In genomic region chr11:65461044-65461443, GRCm38 (mm10) we compare ENCODE assay signal across 19 mouse cellular contexts.
DNase-seq lines count a peak whose midpoint lies in the region; ATAC-seq and TF ChIP-seq lines count a peak whose summit lies in the region.
"Had no signal": no experiment of that assay in that cellular context is flagged by ENCODE, and none has a peak within 500 bp of the region (broad histone marks: within the 10 kb centered on the region; RNA-seq: fewer than 3 reads in every experiment).

No protein-coding gene starts in this region.

- H3K36me3 ChIP-seq in heart, embryonic 14.5 days (ENCODE audit: control insufficient read depth, insufficient read depth, low read length): no peaks in the 10 kb centered on the region
- H3K36me3 ChIP-seq in lung, embryonic 14.5 days (ENCODE audit: insufficient read depth): no peaks in the 10 kb centered on the region
- H3K36me3 ChIP-seq in stomach, embryonic 16.5 days (ENCODE audit: control insufficient read depth, insufficient read depth, low read length): no peaks in the 10 kb centered on the region
- H3K36me3 ChIP-seq: kidney, embryonic 15.5 days; limb, embryonic 12.5 days; liver, embryonic 13.5 days had no signal

- 41% methylated on average over 4 of the region's 4 CpGs for WGBS in heart, embryonic 14.5 days
- 27% methylated on average over 4 of the region's 4 CpGs for WGBS in lung, embryonic 14.5 days
- 35% methylated on average over 4 of the region's 4 CpGs for WGBS in stomach, embryonic 16.5 days

- H3K9ac ChIP-seq in heart, embryonic 14.5 days (ENCODE audit: low read length): no peak overlapping the region
- H3K9ac ChIP-seq in lung, embryonic 14.5 days: no peak overlapping the region
- H3K9ac ChIP-seq in stomach, embryonic 16.5 days (ENCODE audit: low read length): no peak overlapping the region
- H3K9ac ChIP-seq: forebrain, embryonic 13.5 days; kidney, embryonic 15.5 days; limb, embryonic 12.5 days; liver, embryonic 13.5 days had no signal

- H3K4me1 ChIP-seq in heart, embryonic 14.5 days (ENCODE audit: control insufficient read depth in 2 of 2, insufficient read depth in 2 of 2, low read length in 2 of 2): peaks cover 6 to 12% of the 10 kb centered on the region in 2 experiments; a peak in 3 of 4 replicates
- 0 out of 2 replicates have a peak, but pooled peaks cover 4% of the 10 kb centered on the region for H3K4me1 ChIP-seq in lung, embryonic 14.5 days (ENCODE audit: insufficient read depth)
- peaks cover 3% of the 10 kb centered on the region; the same call in 1 of the 2 replicates for H3K4me1 ChIP-seq in stomach, embryonic 16.5 days (ENCODE audit: control insufficient read depth, insufficient read depth, low read length)
- H3K4me1 ChIP-seq: forebrain, embryonic 13.5 days; limb, embryonic 12.5 days; liver, embryonic 13.5 days had no signal

- no peak for ATAC-seq in heart, embryonic 14.5 days (ENCODE audit: insufficient number of reproducible peaks, insufficient read depth, low FRiP score, low read depth)
- peak; percentile 54; the same call in 1 of the 2 replicates for ATAC-seq in lung, embryonic 14.5 days (ENCODE audit: insufficient read depth)
- 0 out of 2 replicates have a peak, but pooled peaks have one; percentile 37 for ATAC-seq in stomach, embryonic 16.5 days (ENCODE audit: insufficient read depth, low FRiP score)
- ATAC-seq in activated CD4-positive, CD25-positive, alpha-beta regulatory T cell, adult 4 months: no peak
- ATAC-seq: forebrain, embryonic 13.5 days; midbrain, embryonic 16.5 days had no signal

- no peaks in the 10 kb centered on the region for H3K9me3 ChIP-seq in heart, embryonic 14.5 days (ENCODE audit: control insufficient read depth, low read length)
- H3K9me3 ChIP-seq in lung, embryonic 14.5 days (ENCODE audit: low read depth, low read length): no peaks in the 10 kb centered on the region
- no peaks in the 10 kb centered on the region for H3K9me3 ChIP-seq in stomach, embryonic 16.5 days (replicated peaks; ENCODE audit: control insufficient read depth, low read length)
- H3K9me3 ChIP-seq: forebrain, embryonic 13.5 days; kidney, embryonic 15.5 days; limb, embryonic 12.5 days; liver, embryonic 13.5 days had no signal

- intact Hi-C loops in heart, postnatal 14 days (cut with DNase I): no loop called here

- H3K4me2 ChIP-seq in heart, embryonic 14.5 days (ENCODE audit: low read length): no peak overlapping the region
- no peak overlapping the region for H3K4me2 ChIP-seq in lung, embryonic 14.5 days
- no peak overlapping the region for H3K4me2 ChIP-seq in stomach, embryonic 16.5 days (ENCODE audit: low read depth, low read length)
- H3K4me2 ChIP-seq: forebrain, embryonic 13.5 days; kidney, embryonic 15.5 days; limb, embryonic 12.5 days; liver, embryonic 13.5 days had no signal

- no peaks in the 10 kb centered on the region for H3K27me3 ChIP-seq in heart, embryonic 14.5 days (ENCODE audit: control insufficient read depth, insufficient read depth, low read length)
- no peaks in the 10 kb centered on the region for H3K27me3 ChIP-seq in lung, embryonic 14.5 days (ENCODE audit: insufficient read depth, low read length)
- H3K27me3 ChIP-seq in stomach, embryonic 16.5 days (ENCODE audit: control insufficient read depth, insufficient read depth, low read length): no peaks in the 10 kb centered on the region
- H3K27me3 ChIP-seq: forebrain, embryonic 13.5 days; kidney, embryonic 15.5 days; limb, embryonic 12.5 days; liver, embryonic 13.5 days had no signal

- DNase-seq in heart, postnatal 14 days: no peak
- peak; percentile 80 for DNase-seq in lung, embryonic 14.5 days
- DNase-seq in lung, postnatal 10 days: no peak
- peak; percentile 49 for DNase-seq in NIH3T3 (ENCODE audit: low read depth)
- DNase-seq: adrenal gland, postnatal 36 days; cerebellum, adult 2 months; gastrocnemius, postnatal 36 days; liver, embryonic 13.5 days; lung, postnatal 4 days; right cerebral cortex, postnatal 25 days; thymus, postnatal 14 days had no signal

- H3K27ac ChIP-seq in heart, embryonic 14.5 days (replicated peaks in 1 of 2; ENCODE audit: control insufficient read depth in 1 of 2, insufficient read depth in 1 of 2, low read depth in 2 of 2, low read length in 2 of 2): peak overlapping the region; percentile 37; a peak in 1 of 4 replicates
- peak overlapping the region; percentile 46; the same call in 1 of the 2 replicates for H3K27ac ChIP-seq in lung, embryonic 14.5 days (ENCODE audit: low read depth)
- peak overlapping the region; percentile 36 for H3K27ac ChIP-seq in stomach, embryonic 16.5 days (ENCODE audit: low read length)
- H3K27ac ChIP-seq: forebrain, embryonic 13.5 days; kidney, embryonic 15.5 days; limb, embryonic 12.5 days; liver, embryonic 13.5 days had no signal

- no peak overlapping the region for H3K4me3 ChIP-seq in heart, embryonic 14.5 days (ENCODE audit: control insufficient read depth in 1 of 2, insufficient read depth in 1 of 2, low read depth in 1 of 2, low read length in 2 of 2)
- no peak overlapping the region for H3K4me3 ChIP-seq in lung, embryonic 14.5 days (ENCODE audit: low read depth, low read length)
- H3K4me3 ChIP-seq in stomach, embryonic 16.5 days (replicated peaks; ENCODE audit: low read length): no peak overlapping the region
- H3K4me3 ChIP-seq: erythroblast, embryonic 14.5 days; forebrain, embryonic 13.5 days; kidney, embryonic 15.5 days; limb, embryonic 12.5 days; liver, embryonic 13.5 days had no signal

- TF ChIP-seq CTCF in lung, embryonic 14.5 days (IDR thresholded peaks at IDR 0.05; ENCODE audit: low read depth): no peak

Comparison
In these comparisons a context has a peak if more than half of its experiments do, and no peak if none do; other contexts are left out.
1. DNase-seq: peak in lung, embryonic 14.5 days (single experiment) and NIH3T3 (single experiment); none in heart, postnatal 14 days (0 of 2) and lung, postnatal 10 days (single experiment).
2. ATAC-seq: peak in lung, embryonic 14.5 days (single experiment) and stomach, embryonic 16.5 days (single experiment); none in heart, embryonic 14.5 days (single experiment) and activated CD4-positive, CD25-positive, alpha-beta regulatory T cell, adult 4 months (single experiment).
3. Peak in every context shown above with its lines, with median percentiles within 50 percentile points of each other: H3K27ac ChIP-seq.